Mouse (Mus musculus): Measurements from ENCODE around the gene Anapc11. TPM values are rescaled to one million over a fixed set of nuclear protein-coding genes. Genes with fewer than 3 reads are reported as not detected.
A peak's percentile ranks its signal among the peaks of the same experiment; 100 is the strongest.

Anapc11 gene
- polyA plus RNA-seq, 1 experiment: 137 TPM

DNA sequence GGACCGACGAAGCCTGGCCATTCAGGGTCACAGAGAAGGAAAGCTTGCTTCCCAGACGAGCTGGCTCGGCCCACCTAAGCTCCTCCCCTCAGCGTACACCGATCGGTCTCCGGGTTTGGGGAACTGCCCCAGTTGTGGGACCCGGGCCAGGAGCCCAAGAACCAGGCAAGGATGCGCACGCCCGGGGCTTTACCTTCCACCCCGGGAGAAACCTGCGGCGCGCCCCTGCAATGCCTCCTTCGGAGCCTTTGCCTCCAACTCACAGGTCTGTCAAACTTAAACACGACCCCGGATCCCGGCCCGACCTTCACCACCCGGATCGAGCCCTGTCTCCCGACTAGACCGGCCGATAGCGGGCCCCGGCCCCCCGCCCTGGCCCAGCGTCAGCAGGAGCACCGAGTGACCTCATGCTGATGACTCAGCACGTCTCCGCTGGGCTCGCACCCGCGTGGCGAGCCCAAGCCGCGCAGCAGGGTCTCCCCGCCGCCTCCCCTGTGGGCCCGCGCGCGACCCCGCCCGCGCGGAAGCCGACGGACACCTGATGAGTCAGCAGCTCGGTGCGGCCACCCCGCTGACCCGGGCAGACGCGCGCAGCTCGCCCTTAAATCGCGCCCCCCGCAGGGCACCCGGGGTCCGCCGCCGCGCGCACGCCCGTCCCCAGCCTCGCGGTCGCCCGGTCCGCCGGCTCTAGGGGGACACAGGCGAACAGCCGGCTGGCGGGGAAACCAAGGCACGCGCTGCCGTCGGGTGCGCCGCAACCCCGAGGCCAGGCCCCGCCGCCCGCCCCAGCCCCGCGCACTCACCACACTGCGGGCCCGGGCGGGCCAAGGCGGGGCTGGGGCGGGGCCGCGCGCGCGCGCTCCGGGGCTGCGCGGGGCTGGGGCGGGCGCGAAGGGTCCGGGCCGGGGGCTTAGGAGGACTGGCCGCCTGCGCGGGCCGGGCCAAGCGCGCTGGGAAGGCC is 34.6 kb downstream of the Anapc11 start:
- peak overlapping the region; percentile 92 for H3K4me3 ChIP-seq (ENCODE audit: insufficient read depth, low read depth, low read length)
- TF ChIP-seq CTCF (conservative IDR thresholded peaks at IDR 0.05; ENCODE audit: insufficient read depth, insufficient read length, low read depth, low read length) (no peak), POLR2A (IDR thresholded peaks at IDR 0.05; ENCODE audit: low read depth, low read length) (peak; percentile 13)
- H3K27ac ChIP-seq (ENCODE audit: insufficient read depth, low read depth, low read length): peak overlapping the region; percentile 95
- WGBS: under 1% methylated on average over 116 of the region's 116 CpGs
- DNase-seq: peak; percentile 94
- no peaks in the 10 kb centered on the region for H3K27me3 ChIP-seq (replicated peaks; ENCODE audit: control insufficient read depth, insufficient read depth, low read length)
- H3K4me1 ChIP-seq (ENCODE audit: control insufficient read depth, insufficient read depth, low read length): peaks cover 34% of the 10 kb centered on the region
- H3K36me3 ChIP-seq (ENCODE audit: control insufficient read depth, insufficient read depth, low read length): no peaks in the 10 kb centered on the region

DNA sequence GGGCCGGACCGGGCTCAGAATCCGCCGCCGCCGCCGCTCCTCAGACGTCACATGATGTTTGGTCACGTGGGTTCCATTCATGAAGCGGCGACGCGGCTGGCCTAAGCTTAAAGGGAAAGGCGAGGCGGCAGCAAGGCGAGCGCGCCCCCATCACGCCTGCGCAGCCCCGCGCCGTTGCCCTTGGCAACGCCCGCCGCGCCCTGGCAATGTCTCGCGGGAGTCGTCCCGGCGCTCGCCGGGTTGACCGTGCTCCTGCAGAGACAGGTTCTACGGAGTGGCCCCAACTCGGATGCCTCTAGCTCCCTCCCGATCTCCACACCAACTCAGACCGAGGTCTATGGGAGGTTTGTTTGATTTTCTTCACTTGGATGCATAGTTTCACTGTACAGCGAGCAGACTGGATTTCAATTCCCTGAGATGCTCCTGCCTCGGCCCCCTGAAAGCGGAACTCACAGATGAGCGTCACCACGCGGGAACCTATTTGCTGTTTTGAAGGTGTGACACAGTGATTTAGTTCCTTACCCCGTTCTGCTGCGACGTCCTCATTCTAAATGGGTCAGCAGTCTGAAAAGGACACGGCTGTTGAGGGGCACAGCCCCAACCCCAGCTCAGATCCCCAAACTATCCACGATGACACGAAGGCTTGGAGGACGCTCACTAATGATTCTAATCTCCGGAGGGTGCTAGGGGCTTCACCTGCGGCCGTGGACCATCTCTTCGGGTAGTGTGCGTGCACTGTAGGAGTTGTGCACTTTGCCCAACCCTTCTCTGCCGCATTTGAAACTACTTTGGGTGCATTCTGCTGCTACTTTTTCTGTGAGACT is 35.5 kb downstream of the Anapc11 start, which contains the start of gene Mafg:
Mafg (minus strand) TSS at position 81 of the 824 bp plus-strand sequence.
- TF ChIP-seq CTCF (conservative IDR thresholded peaks at IDR 0.05; ENCODE audit: insufficient read depth, insufficient read length, low read depth, low read length) (no peak), POLR2A (IDR thresholded peaks at IDR 0.05; ENCODE audit: low read depth, low read length) (no peak)
- peak; percentile 98 for DNase-seq
- peak within 1 kb of the TSS; percentile 95 for H3K27ac ChIP-seq (ENCODE audit: insufficient read depth, low read depth, low read length)
- 11% methylated on average over 58 of the region's 58 CpGs for WGBS
- no peaks in the 10 kb centered on the region for H3K27me3 ChIP-seq (replicated peaks; ENCODE audit: control insufficient read depth, insufficient read depth, low read length)
- H3K4me1 ChIP-seq (ENCODE audit: control insufficient read depth, insufficient read depth, low read length): peaks cover 32% of the 10 kb centered on the region
- H3K36me3 ChIP-seq (ENCODE audit: control insufficient read depth, insufficient read depth, low read length): no peaks in the 10 kb centered on the region
- H3K4me3 ChIP-seq (ENCODE audit: insufficient read depth, low read depth, low read length): peak within 1 kb of the TSS; percentile 92

- WGBS: 88% methylated on average over 5 of the region's 5 CpGs
- no peak overlapping the region for H3K4me3 ChIP-seq (ENCODE audit: insufficient read depth, low read depth, low read length)
Observed at GRCm38 (mm10) chr11:120634810-120635209, 36.6 kb downstream of the Anapc11 start.

GRCm38 (mm10) chr11:120641255-120641654 is 43.0 kb downstream of the Anapc11 start:
- no peak overlapping the region for H3K27ac ChIP-seq (ENCODE audit: insufficient read depth, low read depth, low read length)
- TF ChIP-seq CTCF (conservative IDR thresholded peaks at IDR 0.05; ENCODE audit: insufficient read depth, insufficient read length, low read depth, low read length): no peak
- TF ChIP-seq POLR2A (IDR thresholded peaks at IDR 0.05; ENCODE audit: low read depth, low read length): no peak
- no peak for DNase-seq
- peaks cover 3% of the 10 kb centered on the region; the same call in 1 of the 2 replicates for H3K4me1 ChIP-seq (ENCODE audit: control insufficient read depth, insufficient read depth, low read length)
- 62% methylated on average over 9 of the region's 9 CpGs for WGBS
- no peaks in the 10 kb centered on the region for H3K36me3 ChIP-seq (ENCODE audit: control insufficient read depth, insufficient read depth, low read length)
- H3K27me3 ChIP-seq (replicated peaks; ENCODE audit: control insufficient read depth, insufficient read depth, low read length): no peaks in the 10 kb centered on the region
- H3K4me3 ChIP-seq (ENCODE audit: insufficient read depth, low read depth, low read length): no peak overlapping the region

More at GRCm38 (mm10) chr11:120634810-120635209, 36.6 kb downstream of the Anapc11 start:
- no peak for DNase-seq
- no peak for TF ChIP-seq CTCF (conservative IDR thresholded peaks at IDR 0.05; ENCODE audit: insufficient read depth, insufficient read length, low read depth, low read length)
- no peak for TF ChIP-seq POLR2A (IDR thresholded peaks at IDR 0.05; ENCODE audit: low read depth, low read length)
- no peaks in the 10 kb centered on the region for H3K36me3 ChIP-seq (ENCODE audit: control insufficient read depth, insufficient read depth, low read length)
- peaks cover 23% of the 10 kb centered on the region; the same call in 1 of the 2 replicates for H3K4me1 ChIP-seq (ENCODE audit: control insufficient read depth, insufficient read depth, low read length)
- H3K27ac ChIP-seq (ENCODE audit: insufficient read depth, low read depth, low read length): no peak overlapping the region
- no peaks in the 10 kb centered on the region for H3K27me3 ChIP-seq (replicated peaks; ENCODE audit: control insufficient read depth, insufficient read depth, low read length)

DNA sequence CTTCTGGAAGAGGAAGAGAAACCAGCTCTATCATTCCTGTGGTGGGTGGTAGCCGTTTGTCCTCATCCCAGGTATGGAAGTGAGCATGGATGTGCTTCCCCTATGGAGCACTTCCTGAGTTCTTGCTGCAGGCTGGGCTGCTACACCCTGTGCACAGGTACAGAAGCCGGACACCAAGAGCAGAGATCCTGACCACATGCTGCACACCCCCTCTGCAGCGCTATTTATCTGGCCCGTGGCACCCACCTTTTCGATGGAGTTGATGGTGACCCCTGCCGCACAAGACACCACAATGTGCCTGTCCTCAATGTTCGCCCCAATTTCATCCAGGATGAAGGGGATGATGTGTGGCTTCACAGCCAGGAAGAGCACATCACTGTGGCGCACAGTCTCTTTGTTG is 43.6 kb downstream of the Anapc11 start:
- Histone ChIP-seq H3K4me3 (ENCODE audit: insufficient read depth, low read depth, low read length) (no peak overlapping the region), H3K27me3 (replicated peaks; ENCODE audit: control insufficient read depth, insufficient read depth, low read length) (no peaks in the 10 kb centered on the region), H3K4me1 (ENCODE audit: control insufficient read depth, insufficient read depth, low read length) (peaks cover 3% of the 10 kb centered on the region; the same call in 1 of the 2 replicates), H3K27ac (ENCODE audit: insufficient read depth, low read depth, low read length) (no peak overlapping the region), H3K36me3 (ENCODE audit: control insufficient read depth, insufficient read depth, low read length) (no peaks in the 10 kb centered on the region)
- DNase-seq: no peak
- no peak for TF ChIP-seq POLR2A (IDR thresholded peaks at IDR 0.05; ENCODE audit: low read depth, low read length)
- no peak for TF ChIP-seq CTCF (conservative IDR thresholded peaks at IDR 0.05; ENCODE audit: insufficient read depth, insufficient read length, low read depth, low read length)
- WGBS: 84% methylated on average over 8 of the region's 8 CpGs

GRCm38 (mm10) chr11:120642939-120643600 is 44.8 kb downstream of the Anapc11 start:
- TF ChIP-seq POLR2A (IDR thresholded peaks at IDR 0.05; ENCODE audit: low read depth, low read length) (no peak), CTCF (conservative IDR thresholded peaks at IDR 0.05; ENCODE audit: insufficient read depth, insufficient read length, low read depth, low read length) (no peak)
- no peaks in the 10 kb centered on the region for H3K27me3 ChIP-seq (replicated peaks; ENCODE audit: control insufficient read depth, insufficient read depth, low read length)
- H3K4me1 ChIP-seq (ENCODE audit: control insufficient read depth, insufficient read depth, low read length): peaks cover 3% of the 10 kb centered on the region; the same call in 1 of the 2 replicates
- 1% methylated on average over 18 of the region's 18 CpGs for WGBS
- no peak for DNase-seq
- H3K27ac ChIP-seq (ENCODE audit: insufficient read depth, low read depth, low read length): no peak overlapping the region
- H3K4me3 ChIP-seq (ENCODE audit: insufficient read depth, low read depth, low read length): peak overlapping the region; percentile 51
- H3K36me3 ChIP-seq (ENCODE audit: control insufficient read depth, insufficient read depth, low read length): no peaks in the 10 kb centered on the region
